Mouse (Mus musculus): Measurements from ENCODE around the gene Lamb3. TPM values are rescaled to one million over a fixed set of nuclear protein-coding genes. Genes with fewer than 3 reads are reported as not detected.

Lamb3 gene
- polyA plus RNA-seq, 1 experiment from 2014 or later = 0.27 TPM

- H3K9ac ChIP-seq (replicated peaks) = no peak overlapping the region
Observed at GRCm38 (mm10) chr1:193232732-193233131, 25.2 kb downstream of the Lamb3 start.

GRCm38 (mm10) chr1:193234130-193234645, 26.7 kb downstream of the Lamb3 start:
- ATAC-seq (ENCODE audit: low FRiP score, low read depth) = no peak
- 96% methylated on average over 2 of the region's 2 CpGs for WGBS
- Histone ChIP-seq H3K27me3 (peaks cover 9% of the 10 kb centered on the region; the same call in 1 of the 2 replicates), H3K36me3 (no peaks in the 10 kb centered on the region), H3K4me2 (replicated peaks) (no peak overlapping the region), H3K4me1 (no peaks in the 10 kb centered on the region), H3K4me3 (no peak overlapping the region), H3K9ac (replicated peaks) (no peak overlapping the region), H3K27ac (replicated peaks) (no peak overlapping the region), H3K9me3 (no peaks in the 10 kb centered on the region)

More at GRCm38 (mm10) chr1:193232732-193233131, 25.2 kb downstream of the Lamb3 start:
- 94% methylated on average over 2 of the region's 2 CpGs for WGBS
- H3K4me3 ChIP-seq = no peak overlapping the region
- H3K27me3 ChIP-seq = peaks cover 9% of the 10 kb centered on the region; the same call in 1 of the 2 replicates
- no peaks in the 10 kb centered on the region for H3K36me3 ChIP-seq
- H3K9me3 ChIP-seq = no peaks in the 10 kb centered on the region
- no peak overlapping the region for H3K27ac ChIP-seq (replicated peaks)
- ATAC-seq (ENCODE audit: low FRiP score, low read depth) = no peak
- no peak overlapping the region for H3K4me2 ChIP-seq (replicated peaks)
- H3K4me1 ChIP-seq = no peaks in the 10 kb centered on the region

GRCm38 (mm10) chr1:193234930-193235329, 27.4 kb downstream of the Lamb3 start:
- H3K4me1 ChIP-seq = no peaks in the 10 kb centered on the region
- peaks cover 9% of the 10 kb centered on the region; the same call in 1 of the 2 replicates for H3K27me3 ChIP-seq
- H3K4me3 ChIP-seq = no peak overlapping the region
- H3K9me3 ChIP-seq = no peaks in the 10 kb centered on the region
- 89% methylated on average over 7 of the region's 7 CpGs for WGBS
- H3K27ac ChIP-seq (replicated peaks) = no peak overlapping the region
- ATAC-seq (ENCODE audit: low FRiP score, low read depth) = no peak
- H3K36me3 ChIP-seq = no peaks in the 10 kb centered on the region
- no peak overlapping the region for H3K9ac ChIP-seq (replicated peaks)
- H3K4me2 ChIP-seq (replicated peaks) = no peak overlapping the region

DNA sequence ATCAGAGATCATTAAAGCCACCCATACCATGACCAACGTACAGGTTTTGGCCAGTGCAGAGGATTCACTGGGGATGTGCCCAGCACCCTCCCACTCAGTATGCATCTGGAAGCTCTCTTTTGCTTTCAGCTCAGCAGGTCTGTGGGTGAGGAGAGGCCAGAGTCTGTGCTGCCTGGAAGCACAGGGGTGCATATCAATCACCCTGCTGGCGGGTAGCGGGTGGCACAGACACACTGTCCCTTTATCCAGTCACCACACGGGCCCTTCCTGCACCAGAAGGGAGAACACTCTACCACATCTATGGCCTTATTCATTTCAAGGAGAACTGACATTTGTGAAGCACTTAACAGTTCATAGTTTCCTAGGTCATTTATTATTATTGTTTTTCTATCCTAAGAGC, 30.9 kb downstream of the Lamb3 start:
- Histone ChIP-seq H3K27me3 (no peaks in the 10 kb centered on the region), H3K9me3 (no peaks in the 10 kb centered on the region), H3K4me1 (no peaks in the 10 kb centered on the region), H3K4me2 (replicated peaks) (no peak overlapping the region), H3K36me3 (no peaks in the 10 kb centered on the region), H3K27ac (replicated peaks) (no peak overlapping the region), H3K4me3 (no peak overlapping the region), H3K9ac (replicated peaks) (no peak overlapping the region)
- ATAC-seq (ENCODE audit: low FRiP score, low read depth) = no peak
- 66% methylated on average over 4 of the region's 4 CpGs for WGBS

DNA sequence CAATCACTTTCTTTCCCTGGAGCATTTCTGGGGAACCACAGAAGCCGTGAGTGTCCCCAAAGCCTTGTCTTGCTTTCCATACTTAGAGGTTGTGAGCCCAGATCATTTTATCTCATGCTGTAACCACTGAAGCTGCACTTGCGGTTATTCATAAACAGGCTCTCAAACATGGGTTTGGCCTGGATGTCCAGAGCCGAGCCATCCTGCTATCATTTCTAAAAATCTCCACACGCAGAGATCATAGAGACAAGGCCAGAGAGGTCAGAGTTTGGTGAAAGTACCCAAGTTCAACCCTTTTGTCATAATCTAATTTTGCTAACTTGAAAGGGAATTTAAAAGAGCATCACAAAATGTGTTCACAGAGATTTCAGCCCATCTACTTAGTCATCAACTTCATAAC, 33.9 kb downstream of the Lamb3 start:
- Histone ChIP-seq H3K9ac (replicated peaks) (no peak overlapping the region), H3K9me3 (no peaks in the 10 kb centered on the region), H3K27ac (replicated peaks) (no peak overlapping the region), H3K4me1 (0 out of 2 replicates have a peak, but pooled peaks cover 2% of the 10 kb centered on the region), H3K4me2 (replicated peaks) (no peak overlapping the region), H3K36me3 (no peaks in the 10 kb centered on the region), H3K4me3 (no peak overlapping the region), H3K27me3 (no peaks in the 10 kb centered on the region)
- no peak for ATAC-seq (ENCODE audit: low FRiP score, low read depth)
- 91% methylated on average over 4 of the region's 4 CpGs for WGBS

- no peaks in the 10 kb centered on the region for H3K27me3 ChIP-seq
- H3K27ac ChIP-seq (replicated peaks) = no peak overlapping the region
- WGBS = 82% methylated on average over 8 of the region's 8 CpGs
- no peaks in the 10 kb centered on the region for H3K36me3 ChIP-seq
- no peak overlapping the region for H3K4me2 ChIP-seq (replicated peaks)
- ATAC-seq (ENCODE audit: low FRiP score, low read depth) = no peak
- no peak overlapping the region for H3K9ac ChIP-seq (replicated peaks)
- 0 out of 2 replicates have a peak, but pooled peaks cover 2% of the 10 kb centered on the region for H3K4me1 ChIP-seq
- no peak overlapping the region for H3K4me3 ChIP-seq
- no peaks in the 10 kb centered on the region for H3K9me3 ChIP-seq
Observed at GRCm38 (mm10) chr1:193242238-193242637, 34.7 kb downstream of the Lamb3 start.

DNA sequence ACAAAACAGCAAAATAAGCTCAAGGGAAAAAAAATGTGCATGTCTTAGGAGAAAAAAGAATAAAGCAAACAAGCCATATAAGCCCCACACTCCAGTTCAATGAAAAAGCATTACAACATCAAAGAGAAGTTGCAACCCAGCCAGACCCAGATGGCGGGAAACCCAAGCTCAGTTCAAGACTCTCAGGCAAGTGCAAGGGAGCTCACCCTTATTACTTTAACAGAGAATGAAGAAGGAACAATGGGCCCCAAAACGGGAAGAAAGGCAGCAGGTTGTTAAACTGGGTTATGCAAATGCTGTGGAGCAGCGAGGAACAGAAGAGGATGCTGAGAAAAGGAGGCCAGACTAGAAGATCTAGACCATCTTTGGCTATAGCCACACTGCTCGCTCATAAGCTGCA, 35.4 kb downstream of the Lamb3 start:
- no peak overlapping the region for H3K27ac ChIP-seq (replicated peaks)
- H3K27me3 ChIP-seq = no peaks in the 10 kb centered on the region
- H3K9me3 ChIP-seq = no peaks in the 10 kb centered on the region
- H3K36me3 ChIP-seq = no peaks in the 10 kb centered on the region
- no peak overlapping the region for H3K9ac ChIP-seq (replicated peaks)
- 57% methylated on average over 4 of the region's 4 CpGs for WGBS
- no peak overlapping the region for H3K4me2 ChIP-seq (replicated peaks)
- no peak for ATAC-seq (ENCODE audit: low FRiP score, low read depth)
- no peak overlapping the region for H3K4me3 ChIP-seq
- H3K4me1 ChIP-seq = 0 out of 2 replicates have a peak, but pooled peaks cover 2% of the 10 kb centered on the region

DNA sequence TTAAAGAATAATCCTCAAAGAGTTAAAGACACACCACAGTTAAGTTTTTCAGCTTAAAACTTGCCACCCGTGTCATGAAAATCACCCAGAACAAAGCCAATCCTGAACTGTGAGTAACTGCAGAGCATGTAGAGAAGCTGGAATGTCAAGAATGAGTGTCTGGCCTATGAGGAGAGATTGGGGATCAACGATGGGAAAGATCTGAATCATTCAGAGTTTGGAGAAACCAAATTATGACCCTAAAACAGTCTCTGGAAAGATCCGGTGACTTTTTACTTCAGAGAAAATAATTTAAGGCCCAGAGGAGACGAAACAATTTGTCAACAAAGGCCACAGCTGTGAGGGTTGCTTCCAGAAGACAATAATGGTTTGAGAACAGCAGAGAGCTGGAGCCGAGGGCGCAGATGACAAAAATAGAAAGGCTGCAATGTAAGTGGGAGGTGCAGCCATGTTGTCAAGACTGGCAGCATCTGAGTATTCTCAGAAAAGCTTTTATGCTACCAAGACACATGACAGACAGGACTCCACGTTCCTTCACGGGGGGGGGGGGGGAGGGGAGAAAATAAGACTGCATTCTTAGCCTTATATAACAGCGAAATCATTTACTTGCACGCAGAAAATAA, 36.2 kb downstream of the Lamb3 start:
- 74% methylated on average over 10 of the region's 10 CpGs for WGBS
- H3K9me3 ChIP-seq = no peaks in the 10 kb centered on the region
- H3K4me2 ChIP-seq (replicated peaks) = no peak overlapping the region
- ATAC-seq (ENCODE audit: low FRiP score, low read depth) = no peak
- H3K4me3 ChIP-seq = no peak overlapping the region
- 0 out of 2 replicates have a peak, but pooled peaks cover 2% of the 10 kb centered on the region for H3K4me1 ChIP-seq
- no peak overlapping the region for H3K9ac ChIP-seq (replicated peaks)
- no peaks in the 10 kb centered on the region for H3K36me3 ChIP-seq
- no peaks in the 10 kb centered on the region for H3K27me3 ChIP-seq
- H3K27ac ChIP-seq (replicated peaks) = no peak overlapping the region

DNA sequence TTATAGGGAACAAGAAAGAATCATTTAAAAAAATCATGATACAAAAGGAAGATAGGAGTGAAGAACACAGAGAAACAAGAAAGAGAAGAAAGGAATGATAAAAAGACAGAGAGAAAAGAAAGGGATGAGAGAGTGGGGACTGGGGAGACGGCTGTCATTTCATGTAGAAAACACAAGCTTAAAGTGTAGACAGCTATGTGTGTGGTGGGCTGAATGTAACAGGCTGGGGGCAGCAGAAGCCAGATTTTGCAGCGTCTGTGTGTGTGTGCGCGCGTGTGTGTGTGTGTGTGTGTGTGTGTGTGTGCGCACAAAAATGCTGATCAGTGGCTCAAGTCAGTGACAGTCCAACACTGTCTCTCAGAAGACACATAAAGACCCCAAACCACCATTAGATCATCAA, 36.7 kb downstream of the Lamb3 start:
- no peak overlapping the region for H3K4me2 ChIP-seq (replicated peaks)
- H3K9ac ChIP-seq (replicated peaks) = no peak overlapping the region
- no peaks in the 10 kb centered on the region for H3K36me3 ChIP-seq
- no peaks in the 10 kb centered on the region for H3K27me3 ChIP-seq
- no peak overlapping the region for H3K27ac ChIP-seq (replicated peaks)
- no peaks in the 10 kb centered on the region for H3K9me3 ChIP-seq
- no peak overlapping the region for H3K4me3 ChIP-seq
- no peak for ATAC-seq (ENCODE audit: low FRiP score, low read depth)
- H3K4me1 ChIP-seq = 0 out of 2 replicates have a peak, but pooled peaks cover 2% of the 10 kb centered on the region
- WGBS = 89% methylated on average over 6 of the region's 6 CpGs

GRCm38 (mm10) chr1:193250026-193250425, 42.5 kb downstream of the Lamb3 start:
- H3K4me1 ChIP-seq = no peaks in the 10 kb centered on the region
- H3K9me3 ChIP-seq = no peaks in the 10 kb centered on the region
- H3K4me3 ChIP-seq = no peak overlapping the region
- H3K36me3 ChIP-seq = no peaks in the 10 kb centered on the region
- no peak for ATAC-seq (ENCODE audit: low FRiP score, low read depth)
- no peak overlapping the region for H3K9ac ChIP-seq (replicated peaks)
- WGBS = 85% methylated on average over 2 of the region's 2 CpGs
- no peak overlapping the region for H3K4me2 ChIP-seq (replicated peaks)
- H3K27me3 ChIP-seq = no peaks in the 10 kb centered on the region
- H3K27ac ChIP-seq (replicated peaks) = no peak overlapping the region

GRCm38 (mm10) chr1:193251386-193251785, 43.9 kb downstream of the Lamb3 start:
- Histone ChIP-seq H3K27ac (replicated peaks) (no peak overlapping the region), H3K9ac (replicated peaks) (no peak overlapping the region), H3K36me3 (no peaks in the 10 kb centered on the region), H3K4me2 (replicated peaks) (no peak overlapping the region), H3K27me3 (0 out of 2 replicates have a peak, but pooled peaks cover 3% of the 10 kb centered on the region), H3K4me3 (no peak overlapping the region), H3K4me1 (no peaks in the 10 kb centered on the region), H3K9me3 (no peaks in the 10 kb centered on the region)
- no peak for ATAC-seq (ENCODE audit: low FRiP score, low read depth)
- 82% methylated on average over 7 of the region's 7 CpGs for WGBS

GRCm38 (mm10) chr1:193252616-193253015, 45.1 kb downstream of the Lamb3 start:
- no peak overlapping the region for H3K9ac ChIP-seq (replicated peaks)
- H3K4me3 ChIP-seq = no peak overlapping the region
- no peaks in the 10 kb centered on the region for H3K36me3 ChIP-seq
- no peaks in the 10 kb centered on the region for H3K4me1 ChIP-seq
- no peak overlapping the region for H3K27ac ChIP-seq (replicated peaks)
- H3K9me3 ChIP-seq = no peaks in the 10 kb centered on the region
- no peak for ATAC-seq (ENCODE audit: low FRiP score, low read depth)
- WGBS = 73% methylated on average over 5 of the region's 5 CpGs
- 0 out of 2 replicates have a peak, but pooled peaks cover 3% of the 10 kb centered on the region for H3K27me3 ChIP-seq
- H3K4me2 ChIP-seq (replicated peaks) = no peak overlapping the region
